Mouse (Mus musculus) E14TG2a.4 (cell line): ENCODE results near the gene Slc35d2.

Source experiments
- CTCF ChIP-seq: conservative IDR thresholded peaks from 2 replicates; pipeline ENCODE4 v1.5.1; 2014; ENCODE audit warnings: low read length
- NANOG ChIP-seq: IDR thresholded peaks from 2 replicates; pipeline ENCODE4 v1.6.1; 2014; ENCODE audit warnings: borderline replicate concordance, low read length, mixed read lengths

GRCm38 (mm10) chr13:64077591-64077990, 51.6 kb downstream of the Slc35d2 start:
- TF ChIP-seq CTCF (no peak), NANOG (no peak)
